Mouse (Mus musculus): ENCODE data around the gene Mrps31. TPM values are rescaled to one million over a fixed set of nuclear protein-coding genes. Genes with fewer than 3 reads are reported as not detected.

The Mrps31 gene
- total RNA-seq, 2 experiments from 2014 or later, result 21.4 to 23.3 TPM

Other genes with a start within 250 kb of the Mrps31 start
- 1 to 10 TPM; 1.6 to 2.0 TPM for gene Nek3, start 244.9 kb upstream of the Mrps31 start, total RNA-seq (2021)
- gene Ckap2, start 225.5 kb upstream of the Mrps31 start, total RNA-seq (2021), result 1 to 10 TPM; 1.3 to 2.2 TPM
- 10 to 100 TPM; 34.2 to 35.6 TPM for gene Vps36, start 218.6 kb upstream of the Mrps31 start, total RNA-seq (2021)
- 1 to 10 TPM; 5.7 to 5.9 TPM for gene Thsd1, start 184.0 kb upstream of the Mrps31 start, total RNA-seq (2021)
- gene Tpte, start 127.9 kb upstream of the Mrps31 start, total RNA-seq (2021), result not detected
- gene Slc25a15, start 12.8 kb upstream of the Mrps31 start, total RNA-seq (2021), result 10 to 100 TPM; 11.1 to 12.5 TPM

Data from left cerebral cortex, postnatal 14 days (tissue).